Mouse (Mus musculus): Measurements from ENCODE around the gene Sfi1. TPM values are rescaled to one million over a fixed set of nuclear protein-coding genes. Genes with fewer than 3 reads are reported as not detected.

Sfi1 gene
- total and polyA plus RNA-seq, 3 experiments = 10.2 to 25.2 (median 17.4) TPM

DNA sequence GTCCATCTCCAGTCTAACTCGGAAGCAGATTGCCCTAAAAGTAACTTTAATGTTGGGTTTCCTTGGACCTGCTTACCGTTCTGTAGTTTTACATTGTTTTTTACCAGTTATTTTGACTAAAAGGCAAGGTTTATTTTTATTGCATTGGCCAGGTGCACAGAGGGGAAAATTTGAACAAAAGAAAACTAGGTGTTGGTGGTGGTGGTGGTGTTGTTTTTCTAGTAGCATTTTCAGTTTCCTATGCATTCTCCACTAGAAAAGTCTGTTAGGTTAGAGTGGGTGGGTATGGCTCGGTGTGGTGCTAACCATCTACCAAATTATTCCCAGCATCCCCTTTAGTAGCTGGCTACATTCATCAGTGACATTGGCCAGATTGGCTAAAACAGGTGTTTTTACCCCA is 13.5 kb upstream of the Sfi1 start:
- Histone ChIP-seq H3K36me3 (replicated peaks in 1 of 2; ENCODE audit: control insufficient read depth in 1 of 2, insufficient read depth in 1 of 2, low read length in 1 of 2) (peaks cover 33 to 67% of the 10 kb centered on the region in 2 experiments), H3K27me3 (replicated peaks) (no peaks in the 10 kb centered on the region), H3K4me1 (ENCODE audit: control insufficient read depth in 1 of 2, insufficient read depth in 2 of 2) (peaks cover 6 to 34% of the 10 kb centered on the region in 2 experiments; a peak in 3 of 4 replicates), H3K9me3 (replicated peaks; ENCODE audit: low read length) (no peaks in the 10 kb centered on the region), H3K79me2 (replicated peaks; ENCODE audit: control insufficient read depth, extremely low read depth, insufficient read depth, poor library complexity, severe bottlenecking) (peaks cover 83% of the 10 kb centered on the region), H3K4me3 (replicated peaks in 1 of 3; ENCODE audit: low read depth in 2 of 3, low read length in 2 of 3, poor library complexity in 1 of 3) (no peak overlapping the region), H3K27ac (ENCODE audit: insufficient read depth, low read depth) (no peak overlapping the region), H3K9ac (ENCODE audit: insufficient read depth, low read depth) (0 out of 2 replicates have a peak overlapping the region, but pooled peaks have one; percentile 13), H3K4me2 (ENCODE audit: insufficient read depth, low read depth, poor library complexity, severe bottlenecking) (0 out of 2 replicates have a peak overlapping the region, but pooled peaks have one; percentile 31)
- no peak for DNase-seq (ENCODE audit: extremely low read depth)
- TF ChIP-seq SIN3A (IDR thresholded peaks at IDR 0.05; ENCODE audit: low read length) (peak; percentile 53; the same call in 1 of the 2 replicates), ZNF384 (IDR thresholded peaks at IDR 0.05; ENCODE audit: low read depth, low read length) (no peak), UBTF (IDR thresholded peaks at IDR 0.05; ENCODE audit: low read depth, low read length) (no peak), RCOR1 (conservative IDR thresholded peaks at IDR 0.05; ENCODE audit: low read depth, low read length) (peak; percentile 46; the same call in 1 of the 2 replicates), CHD2 (IDR thresholded peaks at IDR 0.05; ENCODE audit: low read length) (no peak), PAX5 (IDR thresholded peaks at IDR 0.05; ENCODE audit: low read length) (no peak), CTCF (conservative IDR thresholded peaks at IDR 0.05 in 1 of 2, IDR thresholded peaks at IDR 0.05 in 1 of 2; ENCODE audit: low read depth in 2 of 2, low read length in 2 of 2) (no peak), NRF1 (IDR thresholded peaks at IDR 0.05; ENCODE audit: low read depth, low read length) (no peak), MEF2A (IDR thresholded peaks at IDR 0.05; ENCODE audit: borderline replicate concordance, low read depth, low read length) (peak; percentile 48; the same call in 1 of the 2 replicates), TCF12 (IDR thresholded peaks at IDR 0.05; ENCODE audit: low read depth, low read length) (0 out of 2 replicates have a peak, but pooled peaks have one; percentile 27), MAFK (IDR thresholded peaks at IDR 0.05; ENCODE audit: insufficient replicate concordance, low read length) (peak; percentile 23; the same call in 1 of the 2 replicates), EP300 (IDR thresholded peaks at IDR 0.05; ENCODE audit: low read length) (peak; percentile 59)
- dilution Hi-C loops (cut with MboI; ENCODE audit: extremely low pct_ligation_motif_present, extremely low pct_unique_long_range_greater_than_20kb, low sequenced_read_pairs) = no loop called here
- in situ Hi-C loops (cut with MboI; ENCODE audit: low pct_ligation_motif_present, low pct_unique_long_range_greater_than_20kb, low sequenced_read_pairs) = no loop called here

DNA sequence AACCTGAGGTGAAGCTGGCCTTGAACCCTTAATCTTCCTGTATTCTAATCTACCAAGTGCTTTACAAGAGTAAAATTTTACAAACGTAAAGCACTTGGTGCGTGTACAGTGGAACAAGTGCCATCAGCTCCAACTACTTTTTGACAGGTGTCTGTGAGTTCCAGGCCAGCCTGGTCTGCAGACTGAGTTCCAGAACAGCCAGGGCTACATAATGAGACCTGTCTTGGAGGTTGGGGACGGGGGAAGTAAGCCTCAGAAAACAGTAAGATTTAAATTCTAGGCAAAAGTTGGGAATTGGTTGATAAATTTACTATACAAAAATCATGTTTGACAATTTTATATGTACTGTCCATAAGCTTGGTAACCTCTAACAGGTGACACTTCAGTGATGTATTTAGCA is 11.9 kb upstream of the Sfi1 start:
- dilution Hi-C loops (cut with MboI; ENCODE audit: extremely low pct_ligation_motif_present, extremely low pct_unique_long_range_greater_than_20kb, low sequenced_read_pairs) (no loop called here), in situ Hi-C loops (cut with MboI; ENCODE audit: low pct_ligation_motif_present, low pct_unique_long_range_greater_than_20kb, low sequenced_read_pairs) (no loop called here)
- Histone ChIP-seq H3K4me3 (replicated peaks in 1 of 3; ENCODE audit: low read depth in 2 of 3, low read length in 2 of 3, poor library complexity in 1 of 3) (peak overlapping the region in 2 of 3 experiments; percentile 36 to 61), H3K36me3 (replicated peaks in 1 of 2; ENCODE audit: control insufficient read depth in 1 of 2, insufficient read depth in 1 of 2, low read length in 1 of 2) (peaks cover 27 to 53% of the 10 kb centered on the region in 2 experiments), H3K79me2 (replicated peaks; ENCODE audit: control insufficient read depth, extremely low read depth, insufficient read depth, poor library complexity, severe bottlenecking) (peaks cover 69% of the 10 kb centered on the region), H3K27me3 (replicated peaks) (no peaks in the 10 kb centered on the region), H3K4me1 (ENCODE audit: control insufficient read depth in 1 of 2, insufficient read depth in 2 of 2) (peaks cover 6 to 30% of the 10 kb centered on the region in 2 experiments; a peak in 3 of 4 replicates), H3K9ac (ENCODE audit: insufficient read depth, low read depth) (peak overlapping the region; percentile 94), H3K27ac (ENCODE audit: insufficient read depth, low read depth) (no peak overlapping the region), H3K4me2 (ENCODE audit: insufficient read depth, low read depth, poor library complexity, severe bottlenecking) (peak overlapping the region; percentile 70), H3K9me3 (replicated peaks; ENCODE audit: low read length) (no peaks in the 10 kb centered on the region)
- TF ChIP-seq HCFC1 (IDR thresholded peaks at IDR 0.05; ENCODE audit: low read depth, low read length) (no peak), PAX5 (IDR thresholded peaks at IDR 0.05; ENCODE audit: low read length) (no peak), TBP (conservative IDR thresholded peaks at IDR 0.05; ENCODE audit: low read depth, low read length) (no peak), NRF1 (IDR thresholded peaks at IDR 0.05; ENCODE audit: low read depth, low read length) (no peak), ELF1 (IDR thresholded peaks at IDR 0.05; ENCODE audit: low read depth, low read length) (no peak), USF2 (conservative IDR thresholded peaks at IDR 0.05; ENCODE audit: low read depth, low read length) (no peak), MXI1 (IDR thresholded peaks at IDR 0.05; ENCODE audit: low read depth, low read length) (no peak), ZNF384 (IDR thresholded peaks at IDR 0.05; ENCODE audit: low read depth, low read length) (no peak)
- no peak for DNase-seq (ENCODE audit: extremely low read depth)
